Mouse (Mus musculus) hindbrain, postnatal 0 days (tissue): ENCODE results near the gene Nit2. TPM values are rescaled to one million over a fixed set of nuclear protein-coding genes. Genes with fewer than 3 reads are reported as not detected.

Experiments
- ATAC-seq: fragments of 200-750 bp; cut with Nextera tagmentation; 2 replicates; pipeline ENCODE4 v1.8.0; 2017; ENCODE audit warnings: mild to moderate bottlenecking, moderate TSS enrichment, moderate library complexity
- DNase-seq: peaks from one replicate; pipeline ENCODE4 v3.0.0-alpha.2; 2015; ENCODE audit warnings: low spot score
- H3K27ac ChIP-seq: fragments of 300-500 bp; sonication (generic); 2 replicates; pipeline ENCODE4 v1.5.1; 2014; ENCODE audit warnings: mild to moderate bottlenecking
- H3K27me3 ChIP-seq: fragments of 300-500 bp; sonication (generic); 2 replicates; pipeline ENCODE4 v1.6.1; 2014; ENCODE audit warnings: low read length, mixed read lengths; ENCODE audit not compliant: insufficient read depth
- H3K36me3 ChIP-seq: fragments of 300-500 bp; sonication (generic); 2 replicates; pipeline ENCODE4 v1.6.1; 2014; ENCODE audit warnings: low read length, mixed read lengths; ENCODE audit not compliant: insufficient read depth
- H3K4me1 ChIP-seq: fragments of 300-500 bp; sonication (generic); 2 replicates; pipeline ENCODE4 v1.6.1; 2014; ENCODE audit warnings: antibody characterized with exemption, low read length, mixed read lengths; ENCODE audit not compliant: insufficient read depth
- H3K4me2 ChIP-seq: fragments of 300-500 bp; sonication (generic); 2 replicates; pipeline ENCODE4 v1.6.1; 2014; ENCODE audit warnings: low read depth, mild to moderate bottlenecking, low read length, moderate library complexity, mixed read lengths
- H3K4me3 ChIP-seq: fragments of 300-500 bp; sonication (generic); 2 replicates; pipeline ENCODE4 v1.5.1; 2014; ENCODE audit warnings: low read length
- H3K9ac ChIP-seq: fragments of 300-500 bp; sonication (generic); replicated peaks from 2 replicates; pipeline ENCODE4 v1.6.1; 2014; ENCODE audit warnings: mild to moderate bottlenecking, low read length, moderate library complexity, mixed read lengths
- H3K9me3 ChIP-seq: fragments of 300-500 bp; sonication (generic); 2 replicates; pipeline ENCODE4 v1.6.1; 2016; ENCODE audit warnings: low read length, mixed read lengths
- CTCF ChIP-seq: IDR thresholded peaks from 2 replicates; pipeline ENCODE4 v1.5.1; 2016; ENCODE audit warnings: antibody characterized with exemption, control low read depth, low read depth
- WGBS: fragments of 180-500 bp; shearing (Covaris S2); extraction: QIAGEN DNeasy Blood & Tissue Kit; methylation state at CpG from one replicate; pipeline ENCODE4 v1.1.7; 2014; 5-methylcytosine and 5-hydroxymethylcytosine counted together
- polyA plus RNA-seq: library from polyadenylated mRNA; unstranded; fragments of >200 nt; fragmentation: Nextera tagmentation; extraction: Ambion mirVana; gene quantifications from 2 replicates; pipeline ENCODE4 v1.2.1, GENCODE M21; 2015
- total RNA-seq: library from RNA; depleted of rRNA; stranded (reverse); fragments of >200 nt; gene quantifications from 2 replicates; pipeline ENCODE4 v1.2.3, GENCODE M21; 2014

Gene Nit2
- total and polyA plus RNA-seq, 2 experiments from 2014 or later: 33.0 to 62.5 TPM

DNA sequence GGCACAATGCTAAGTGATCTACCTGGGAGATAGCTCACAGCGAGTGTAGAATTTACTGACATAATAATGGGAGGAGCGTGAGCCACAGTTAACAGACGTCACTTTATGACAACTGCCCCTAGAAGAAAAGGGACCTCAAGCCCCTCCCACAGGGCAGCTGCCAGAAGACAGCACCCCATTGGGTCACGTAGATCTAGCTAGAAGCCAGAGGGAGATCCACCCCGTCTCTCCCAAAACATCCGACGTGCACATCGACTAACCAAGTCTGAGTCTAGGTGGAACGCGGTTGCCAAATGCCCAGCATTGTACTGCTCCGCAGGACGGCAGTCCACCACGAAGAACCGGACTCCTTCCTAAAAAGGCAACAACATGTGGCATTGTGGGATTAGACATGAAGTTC, 24.1 kb upstream of the Nit2 start:
- WGBS: 80% methylated on average over 14 of the region's 14 CpGs
- Histone ChIP-seq H3K9ac (no peak overlapping the region), H3K27ac (no peak overlapping the region), H3K9me3 (no peaks in the 10 kb centered on the region), H3K36me3 (peaks cover 15% of the 10 kb centered on the region; the same call in 1 of the 2 replicates), H3K4me2 (no peak overlapping the region), H3K4me1 (no peaks in the 10 kb centered on the region), H3K4me3 (no peak overlapping the region), H3K27me3 (no peaks in the 10 kb centered on the region)
- no peak for TF ChIP-seq CTCF
- ATAC-seq: no peak
- no peak for DNase-seq

DNA sequence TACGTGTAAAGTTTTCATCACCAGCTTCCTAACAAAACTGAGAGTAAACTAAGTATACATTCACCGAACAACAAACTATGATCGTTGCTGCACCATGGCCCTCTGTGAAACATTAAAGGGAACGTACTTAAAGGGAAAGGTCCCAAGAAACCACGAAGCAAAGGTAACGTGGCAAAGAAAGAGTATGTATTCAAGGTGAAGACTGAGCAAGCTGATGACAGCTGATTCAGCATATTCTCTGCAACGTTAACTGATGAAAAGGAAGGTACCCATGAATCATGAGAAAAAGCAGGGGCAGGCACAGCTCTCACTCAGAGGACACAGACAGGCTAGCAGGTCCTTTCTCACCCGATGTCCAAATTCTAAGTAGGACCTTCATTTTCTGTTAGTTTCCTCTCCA, 23.2 kb upstream of the Nit2 start:
- Histone ChIP-seq H3K4me1 (no peaks in the 10 kb centered on the region), H3K4me3 (no peak overlapping the region), H3K27me3 (no peaks in the 10 kb centered on the region), H3K36me3 (peaks cover 19% of the 10 kb centered on the region; the same call in 1 of the 2 replicates), H3K9me3 (no peaks in the 10 kb centered on the region), H3K9ac (no peak overlapping the region), H3K4me2 (no peak overlapping the region), H3K27ac (no peak overlapping the region)
- no peak for TF ChIP-seq CTCF
- no peak for ATAC-seq
- DNase-seq: no peak
- WGBS: 93% methylated on average over 8 of the region's 8 CpGs

DNA sequence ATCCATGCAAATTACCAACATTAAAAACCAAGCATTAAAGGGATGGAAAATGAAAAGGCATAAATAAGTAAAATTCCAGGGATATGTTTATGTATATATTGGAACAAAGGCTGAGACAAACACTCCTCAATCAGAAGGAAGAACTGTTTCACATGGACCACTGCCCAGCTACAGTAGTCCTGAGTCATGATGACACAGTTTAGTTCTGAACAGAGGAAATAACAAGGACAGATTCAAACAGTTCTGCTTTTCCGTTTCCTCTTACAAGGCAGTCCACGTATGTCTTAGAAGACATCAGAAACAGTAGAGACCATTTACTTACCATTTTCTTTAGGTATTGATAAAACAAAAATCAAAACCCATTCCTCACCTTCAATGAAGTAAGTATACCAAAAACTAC, 22.4 kb upstream of the Nit2 start:
- H3K27me3 ChIP-seq: no peaks in the 10 kb centered on the region
- DNase-seq: no peak
- no peak overlapping the region for H3K27ac ChIP-seq
- no peaks in the 10 kb centered on the region for H3K4me1 ChIP-seq
- WGBS: 75% methylated on average over 2 of the region's 2 CpGs
- H3K9me3 ChIP-seq: no peaks in the 10 kb centered on the region
- no peak for ATAC-seq
- peaks cover 16% of the 10 kb centered on the region; the same call in 1 of the 2 replicates for H3K36me3 ChIP-seq
- no peak for TF ChIP-seq CTCF
- H3K9ac ChIP-seq: no peak overlapping the region
- H3K4me2 ChIP-seq: no peak overlapping the region
- no peak overlapping the region for H3K4me3 ChIP-seq

DNA sequence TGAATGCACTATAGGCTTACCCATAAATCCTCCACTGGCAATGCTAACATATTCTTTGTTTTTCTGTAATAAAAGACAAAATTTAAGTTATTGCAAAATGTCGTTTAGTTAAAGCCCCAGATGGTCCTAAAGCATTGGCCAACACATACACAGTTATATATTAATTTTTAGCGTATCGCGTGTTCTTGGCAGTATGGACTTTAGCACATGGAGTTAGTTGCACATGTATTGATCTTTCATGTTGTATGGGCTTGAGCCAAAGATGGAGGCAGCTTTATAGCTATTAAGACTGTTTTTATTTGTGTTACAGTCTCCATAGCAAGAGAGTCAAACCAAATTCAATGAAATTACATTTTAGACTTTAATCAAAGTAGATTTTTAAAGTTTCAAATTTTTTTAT, 19.5 kb upstream of the Nit2 start:
- H3K27ac ChIP-seq: no peak overlapping the region
- no peak overlapping the region for H3K4me3 ChIP-seq
- ATAC-seq: no peak
- WGBS: 96% methylated on average over 4 of the region's 4 CpGs
- no peaks in the 10 kb centered on the region for H3K27me3 ChIP-seq
- H3K4me2 ChIP-seq: no peak overlapping the region
- no peak for DNase-seq
- no peaks in the 10 kb centered on the region for H3K9me3 ChIP-seq
- no peak overlapping the region for H3K9ac ChIP-seq
- TF ChIP-seq CTCF: no peak
- peaks cover 37% of the 10 kb centered on the region for H3K36me3 ChIP-seq
- H3K4me1 ChIP-seq: no peaks in the 10 kb centered on the region

DNA sequence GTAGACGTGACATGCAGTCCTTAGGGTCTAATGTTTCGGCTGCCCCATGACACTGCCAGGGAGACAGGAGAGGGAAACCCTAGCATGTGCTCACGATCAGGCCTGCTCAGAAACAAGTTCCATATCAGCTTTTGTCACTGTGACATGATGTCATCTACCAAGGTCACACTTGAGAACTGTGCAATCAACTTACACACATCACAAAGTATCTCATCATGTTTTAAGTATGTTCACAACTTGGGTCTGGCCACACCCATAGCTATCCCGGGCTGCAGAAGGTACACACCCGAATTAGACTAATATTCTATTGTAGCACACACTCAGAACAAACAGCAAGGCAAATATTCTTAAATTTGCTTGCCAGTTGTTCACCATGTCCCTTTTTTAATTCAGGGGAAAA, 14.9 kb upstream of the Nit2 start:
- TF ChIP-seq CTCF: no peak
- Histone ChIP-seq H3K4me1 (no peaks in the 10 kb centered on the region), H3K4me2 (no peak overlapping the region), H3K9me3 (no peaks in the 10 kb centered on the region), H3K27ac (no peak overlapping the region), H3K9ac (no peak overlapping the region), H3K4me3 (no peak overlapping the region), H3K36me3 (peaks cover 43% of the 10 kb centered on the region), H3K27me3 (no peaks in the 10 kb centered on the region)
- ATAC-seq: no peak
- WGBS: 92% methylated on average over 5 of the region's 5 CpGs
- no peak for DNase-seq

DNA sequence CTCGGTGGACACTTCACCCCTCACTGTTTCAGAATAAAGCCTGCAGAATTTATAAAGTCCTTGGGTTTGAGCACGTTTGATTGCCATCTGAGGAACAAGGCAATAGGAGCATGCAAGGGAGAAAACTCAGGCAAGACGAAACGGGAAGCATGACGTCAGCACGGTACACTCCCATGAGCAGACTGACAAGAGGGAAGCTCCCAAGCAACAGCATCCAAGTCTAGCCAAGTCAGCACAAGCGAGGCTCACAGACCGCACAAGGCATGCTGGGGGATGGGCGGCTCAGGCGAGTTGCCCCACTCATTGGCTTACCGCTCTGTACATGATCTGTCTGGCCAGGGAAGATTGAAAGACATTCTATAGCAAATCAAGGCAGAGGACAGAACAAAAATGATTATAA, 14.0 kb upstream of the Nit2 start:
- peaks cover 43% of the 10 kb centered on the region for H3K36me3 ChIP-seq
- WGBS: 79% methylated on average over 11 of the region's 11 CpGs
- no peak overlapping the region for H3K4me2 ChIP-seq
- no peaks in the 10 kb centered on the region for H3K27me3 ChIP-seq
- H3K27ac ChIP-seq: no peak overlapping the region
- H3K4me1 ChIP-seq: no peaks in the 10 kb centered on the region
- no peak for TF ChIP-seq CTCF
- H3K4me3 ChIP-seq: no peak overlapping the region
- ATAC-seq: no peak
- no peak overlapping the region for H3K9ac ChIP-seq
- no peak for DNase-seq
- no peaks in the 10 kb centered on the region for H3K9me3 ChIP-seq

DNA sequence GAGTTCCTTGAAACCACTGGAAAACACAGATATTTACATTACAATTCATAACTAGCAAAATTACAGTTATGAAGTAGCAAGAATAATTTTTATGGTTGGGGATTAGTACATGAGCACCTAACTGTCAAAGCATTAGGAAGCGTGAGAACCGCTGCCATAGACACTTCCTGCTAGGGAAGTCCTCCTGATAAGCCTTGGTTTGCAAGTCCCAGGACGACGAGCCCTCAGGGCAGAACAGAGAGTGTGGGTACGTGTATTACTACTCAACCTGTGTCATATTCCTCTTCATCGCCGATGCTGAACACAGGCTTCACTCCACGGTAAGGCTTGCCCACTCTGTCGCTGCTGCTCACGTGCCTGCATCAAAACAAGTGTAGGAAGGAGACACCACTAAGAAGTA, 10.5 kb upstream of the Nit2 start:
- 91% methylated on average over 10 of the region's 10 CpGs for WGBS
- DNase-seq (no peak), ATAC-seq (no peak)
- Histone ChIP-seq H3K27ac (no peak overlapping the region), H3K27me3 (no peaks in the 10 kb centered on the region), H3K4me2 (no peak overlapping the region), H3K4me3 (no peak overlapping the region), H3K4me1 (no peaks in the 10 kb centered on the region), H3K9ac (no peak overlapping the region), H3K9me3 (no peaks in the 10 kb centered on the region), H3K36me3 (peaks cover 28% of the 10 kb centered on the region)
- no peak for TF ChIP-seq CTCF
